Mouse (Mus musculus) liver, embryonic 14.5 days (tissue): ENCODE data around the gene Xpo5.

ENCODE experiments used
- CTCF ChIP-seq: IDR thresholded peaks from 2 replicates; pipeline ENCODE4 v1.5.1; 2016; ENCODE audit warnings: antibody characterized with exemption, low read depth, control low read depth
- EP300 ChIP-seq: IDR thresholded peaks from 2 replicates; pipeline ENCODE4 v1.6.1; 2016; ENCODE audit warnings: antibody characterized with exemption, low read depth

- TF ChIP-seq EP300: no peak
- peak; percentile 42; the same call in 1 of the 2 replicates for TF ChIP-seq CTCF
Observed at GRCm38 (mm10) chr17:46251174-46251573, 48.6 kb downstream of the Xpo5 start.
